Mouse (Mus musculus): Measurements from ENCODE around the gene Mis18bp1. TPM values are rescaled to one million over a fixed set of nuclear protein-coding genes. Genes with fewer than 3 reads are reported as not detected.

Mis18bp1 gene
- polyA plus RNA-seq (2014; fragmentation: Nextera tagmentation; extraction: Ambion mirVana), result 61.7 and 63.8 TPM in 2 replicates

GRCm38 (mm10) chr12:65172021-65172951 lies at the start of gene Mis18bp1:
Gene Mis18bp1, minus strand, starts transcription at chr12:65172604.
- Histone ChIP-seq H3K4me2 (replicated peaks; ENCODE audit: low read depth, low read length) (peak within 1 kb of the TSS; percentile 45), H3K36me3 (ENCODE audit: control insufficient read depth, insufficient read depth, low read length) (no peaks in the 10 kb centered on the region), H3K27me3 (ENCODE audit: control insufficient read depth, insufficient read depth, low read length) (no peaks in the 10 kb centered on the region), H3K9ac (replicated peaks; ENCODE audit: low read depth, low read length) (peak within 1 kb of the TSS; percentile 61), H3K4me3 (ENCODE audit: low read depth, low read length) (peak within 1 kb of the TSS; percentile 87), H3K4me1 (ENCODE audit: control insufficient read depth, insufficient read depth, low read length) (peaks cover 6% of the 10 kb centered on the region; the same call in 1 of the 2 replicates), H3K9me3 (ENCODE audit: control insufficient read depth, low read depth, low read length) (no peaks in the 10 kb centered on the region; the same call in 1 of the 2 replicates), H3K27ac (ENCODE audit: low read length) (peak within 1 kb of the TSS; percentile 92)
- peak; percentile 98 for ATAC-seq (ENCODE audit: insufficient number of reproducible peaks, insufficient read depth, low FRiP score, low read depth)
- WGBS, result under 1% methylated on average over 69 of the region's 70 CpGs

DNA sequence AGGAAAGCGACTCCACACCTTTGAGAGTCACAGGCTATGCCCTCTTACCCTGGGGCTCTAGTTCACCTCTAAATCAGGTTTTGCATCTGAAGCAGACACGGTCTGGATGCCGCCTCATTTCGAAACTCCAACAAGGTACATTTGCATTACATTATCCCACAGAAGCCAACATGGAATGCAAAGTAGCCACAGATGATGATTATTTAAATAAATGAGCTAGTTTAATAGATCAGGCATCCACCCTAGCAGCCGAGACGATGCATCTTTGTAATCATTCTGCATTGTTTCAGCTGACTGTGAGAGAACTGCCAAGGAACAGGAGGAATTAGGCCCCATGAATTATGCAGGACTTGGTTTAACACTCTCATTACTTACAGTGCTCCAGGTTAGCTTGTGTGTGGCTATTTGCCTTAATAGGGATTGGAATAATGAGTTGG lies 44.0 kb upstream of the Mis18bp1 start:
- H3K27ac ChIP-seq (ENCODE audit: low read length), result no peak overlapping the region
- no peaks in the 10 kb centered on the region for H3K36me3 ChIP-seq (ENCODE audit: control insufficient read depth, insufficient read depth, low read length)
- no peak overlapping the region for H3K4me3 ChIP-seq (ENCODE audit: low read depth, low read length)
- 70% methylated on average over 6 of the region's 6 CpGs for WGBS
- no peak overlapping the region for H3K9ac ChIP-seq (replicated peaks; ENCODE audit: low read depth, low read length)
- H3K9me3 ChIP-seq (ENCODE audit: control insufficient read depth, low read depth, low read length), result no peaks in the 10 kb centered on the region
- no peaks in the 10 kb centered on the region for H3K4me1 ChIP-seq (ENCODE audit: control insufficient read depth, insufficient read depth, low read length)
- H3K4me2 ChIP-seq (replicated peaks; ENCODE audit: low read depth, low read length), result no peak overlapping the region
- H3K27me3 ChIP-seq (ENCODE audit: control insufficient read depth, insufficient read depth, low read length), result no peaks in the 10 kb centered on the region
- no peak for ATAC-seq (ENCODE audit: insufficient number of reproducible peaks, insufficient read depth, low FRiP score, low read depth)

DNA sequence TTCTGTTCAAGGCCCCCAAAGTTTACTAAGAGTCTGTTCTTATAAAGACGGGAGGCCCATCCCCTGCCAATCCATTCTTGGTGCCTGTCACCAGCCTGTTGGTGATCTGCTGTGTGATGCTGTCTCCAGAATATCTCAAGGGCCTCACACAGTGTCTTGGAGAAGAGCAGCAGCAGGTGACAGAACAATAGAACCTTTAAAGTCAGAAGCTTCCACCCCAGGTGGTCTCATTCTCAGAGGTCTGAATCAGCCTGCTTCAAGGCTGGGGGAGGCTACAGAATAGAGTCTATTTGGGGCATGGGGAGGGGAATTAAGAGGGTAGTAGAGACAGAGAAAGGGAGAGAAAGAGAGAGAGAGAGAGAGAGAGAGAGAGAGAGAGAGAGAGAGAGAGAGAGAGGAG lies 34.0 kb upstream of the Mis18bp1 start:
- no peak overlapping the region for H3K27ac ChIP-seq (ENCODE audit: low read length)
- no peaks in the 10 kb centered on the region for H3K9me3 ChIP-seq (ENCODE audit: control insufficient read depth, low read depth, low read length)
- no peak overlapping the region for H3K4me2 ChIP-seq (replicated peaks; ENCODE audit: low read depth, low read length)
- no peaks in the 10 kb centered on the region for H3K4me1 ChIP-seq (ENCODE audit: control insufficient read depth, insufficient read depth, low read length)
- H3K36me3 ChIP-seq (ENCODE audit: control insufficient read depth, insufficient read depth, low read length), result no peaks in the 10 kb centered on the region
- no peak for ATAC-seq (ENCODE audit: insufficient number of reproducible peaks, insufficient read depth, low FRiP score, low read depth)
- no peak overlapping the region for H3K9ac ChIP-seq (replicated peaks; ENCODE audit: low read depth, low read length)
- H3K27me3 ChIP-seq (ENCODE audit: control insufficient read depth, insufficient read depth, low read length), result no peaks in the 10 kb centered on the region
- 61% methylated on average over 1 of the region's 1 CpGs for WGBS
- H3K4me3 ChIP-seq (ENCODE audit: low read depth, low read length), result no peak overlapping the region

DNA sequence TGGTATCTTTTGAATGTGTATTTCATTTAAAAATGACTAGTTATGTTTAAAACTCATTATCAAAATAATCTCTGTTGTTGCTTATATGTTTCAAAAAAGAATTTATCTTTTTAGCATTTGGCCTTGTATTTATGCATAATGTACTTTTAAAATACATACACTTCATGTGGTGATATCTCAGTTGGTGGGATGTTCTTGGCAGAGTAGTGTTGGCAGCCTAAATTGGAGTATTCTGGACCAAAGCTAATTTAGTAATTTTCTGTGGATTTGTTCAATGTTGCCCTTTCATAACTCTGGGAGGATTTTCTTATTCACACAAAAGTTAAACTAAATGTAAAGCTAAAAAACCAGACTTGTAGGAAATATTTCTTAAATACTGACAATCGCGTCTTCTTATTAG lies 29.4 kb upstream of the Mis18bp1 start:
- H3K4me3 ChIP-seq (ENCODE audit: low read depth, low read length), result no peak overlapping the region
- H3K27ac ChIP-seq (ENCODE audit: low read length), result no peak overlapping the region
- H3K4me2 ChIP-seq (replicated peaks; ENCODE audit: low read depth, low read length), result no peak overlapping the region
- H3K36me3 ChIP-seq (ENCODE audit: control insufficient read depth, insufficient read depth, low read length), result no peaks in the 10 kb centered on the region
- H3K9me3 ChIP-seq (ENCODE audit: control insufficient read depth, low read depth, low read length), result no peaks in the 10 kb centered on the region
- no peaks in the 10 kb centered on the region for H3K27me3 ChIP-seq (ENCODE audit: control insufficient read depth, insufficient read depth, low read length)
- H3K4me1 ChIP-seq (ENCODE audit: control insufficient read depth, insufficient read depth, low read length), result no peaks in the 10 kb centered on the region
- 94% methylated on average over 2 of the region's 2 CpGs for WGBS
- no peak overlapping the region for H3K9ac ChIP-seq (replicated peaks; ENCODE audit: low read depth, low read length)
- ATAC-seq (ENCODE audit: insufficient number of reproducible peaks, insufficient read depth, low FRiP score, low read depth), result no peak

GRCm38 (mm10) chr12:65194003-65194530 lies 21.7 kb upstream of the Mis18bp1 start:
- H3K36me3 ChIP-seq (ENCODE audit: control insufficient read depth, insufficient read depth, low read length), result no peaks in the 10 kb centered on the region
- H3K4me2 ChIP-seq (replicated peaks; ENCODE audit: low read depth, low read length), result no peak overlapping the region

GRCm38 (mm10) chr12:65189213-65189612 lies 16.8 kb upstream of the Mis18bp1 start:
- no peak overlapping the region for H3K4me2 ChIP-seq (replicated peaks; ENCODE audit: low read depth, low read length)
- no peaks in the 10 kb centered on the region for H3K36me3 ChIP-seq (ENCODE audit: control insufficient read depth, insufficient read depth, low read length)
- H3K27me3 ChIP-seq (ENCODE audit: control insufficient read depth, insufficient read depth, low read length), result no peaks in the 10 kb centered on the region
- no peak overlapping the region for H3K4me3 ChIP-seq (ENCODE audit: low read depth, low read length)
- H3K9me3 ChIP-seq (ENCODE audit: control insufficient read depth, low read depth, low read length), result no peaks in the 10 kb centered on the region
- ATAC-seq (ENCODE audit: insufficient number of reproducible peaks, insufficient read depth, low FRiP score, low read depth), result no peak
- H3K27ac ChIP-seq (ENCODE audit: low read length), result no peak overlapping the region
- H3K9ac ChIP-seq (replicated peaks; ENCODE audit: low read depth, low read length), result no peak overlapping the region
- no peaks in the 10 kb centered on the region for H3K4me1 ChIP-seq (ENCODE audit: control insufficient read depth, insufficient read depth, low read length)
- WGBS, result 77% methylated on average over 2 of the region's 2 CpGs

More at GRCm38 (mm10) chr12:65194003-65194530, 21.7 kb upstream of the Mis18bp1 start:
- H3K9me3 ChIP-seq (ENCODE audit: control insufficient read depth, low read depth, low read length), result no peaks in the 10 kb centered on the region
- H3K27me3 ChIP-seq (ENCODE audit: control insufficient read depth, insufficient read depth, low read length), result no peaks in the 10 kb centered on the region
- no peaks in the 10 kb centered on the region for H3K4me1 ChIP-seq (ENCODE audit: control insufficient read depth, insufficient read depth, low read length)
- no peak overlapping the region for H3K27ac ChIP-seq (ENCODE audit: low read length)
- WGBS, result 67% methylated on average over 5 of the region's 5 CpGs
- H3K4me3 ChIP-seq (ENCODE audit: low read depth, low read length), result no peak overlapping the region
- no peak for ATAC-seq (ENCODE audit: insufficient number of reproducible peaks, insufficient read depth, low FRiP score, low read depth)
- H3K9ac ChIP-seq (replicated peaks; ENCODE audit: low read depth, low read length), result no peak overlapping the region

GRCm38 (mm10) chr12:65187365-65187764 lies 15.0 kb upstream of the Mis18bp1 start:
- Histone ChIP-seq H3K4me2 (replicated peaks; ENCODE audit: low read depth, low read length) (no peak overlapping the region), H3K27me3 (ENCODE audit: control insufficient read depth, insufficient read depth, low read length) (no peaks in the 10 kb centered on the region), H3K27ac (ENCODE audit: low read length) (no peak overlapping the region), H3K36me3 (ENCODE audit: control insufficient read depth, insufficient read depth, low read length) (no peaks in the 10 kb centered on the region), H3K9ac (replicated peaks; ENCODE audit: low read depth, low read length) (no peak overlapping the region), H3K4me3 (ENCODE audit: low read depth, low read length) (no peak overlapping the region), H3K4me1 (ENCODE audit: control insufficient read depth, insufficient read depth, low read length) (no peaks in the 10 kb centered on the region), H3K9me3 (ENCODE audit: control insufficient read depth, low read depth, low read length) (no peaks in the 10 kb centered on the region)
- ATAC-seq (ENCODE audit: insufficient number of reproducible peaks, insufficient read depth, low FRiP score, low read depth), result no peak
- WGBS, result 47% methylated on average over 3 of the region's 3 CpGs

- Histone ChIP-seq H3K4me2 (replicated peaks; ENCODE audit: low read depth, low read length) (no peak overlapping the region), H3K9ac (replicated peaks; ENCODE audit: low read depth, low read length) (no peak overlapping the region), H3K9me3 (ENCODE audit: control insufficient read depth, low read depth, low read length) (no peaks in the 10 kb centered on the region), H3K27ac (ENCODE audit: low read length) (0 out of 2 replicates have a peak overlapping the region, but pooled peaks have one; percentile 39), H3K4me1 (ENCODE audit: control insufficient read depth, insufficient read depth, low read length) (peaks cover 6% of the 10 kb centered on the region; the same call in 1 of the 2 replicates), H3K27me3 (ENCODE audit: control insufficient read depth, insufficient read depth, low read length) (no peaks in the 10 kb centered on the region), H3K4me3 (ENCODE audit: low read depth, low read length) (no peak overlapping the region), H3K36me3 (ENCODE audit: control insufficient read depth, insufficient read depth, low read length) (no peaks in the 10 kb centered on the region)
- no peak for ATAC-seq (ENCODE audit: insufficient number of reproducible peaks, insufficient read depth, low FRiP score, low read depth)
- WGBS, result 94% methylated on average over 5 of the region's 5 CpGs
Measured at GRCm38 (mm10) chr12:65173736-65174135, 1.3 kb upstream of the Mis18bp1 start.
